Mouse (Mus musculus): ENCODE measurements at regions not wholly inside any gene's neighbourhood (a gene's known extent, or its start where the extent isn't known, plus 50 kb on each side); places are given as distances from the start of the nearest gene placed in this dataset.
A peak's percentile ranks its signal among the peaks of the same experiment; 100 is the strongest.
"Not testable (repeated sequence)": the region's sequence is repeated elsewhere in the genome, so short reads cannot be mapped to it uniquely, and the experiment has no call there.

- peak; percentile 22 for DNase-seq (ENCODE audit: extremely low spot score, low read depth, low spot score)
Observed at GRCm38 (mm10) chrX:50675356-50675755, 165.5 kb upstream of the Stk26 start.

GRCm38 (mm10) chrX:50657835-50658565 is 182.8 kb upstream of the Stk26 start:
- peak; percentile 73 for DNase-seq (ENCODE audit: extremely low spot score, low read depth, low spot score)

GRCm38 (mm10) chrX:50657180-50657834 is 183.5 kb upstream of the Stk26 start:
- DNase-seq (ENCODE audit: extremely low spot score, low read depth, low spot score), result no peak

GRCm38 (mm10) chrX:50655380-50655779 is 185.5 kb upstream of the Stk26 start:
- DNase-seq (ENCODE audit: extremely low spot score, low read depth, low spot score), result not testable (repeated sequence)

GRCm38 (mm10) chrX:50641347-50641746 is 199.5 kb upstream of the Stk26 start:
- no peak for DNase-seq (ENCODE audit: extremely low spot score, low read depth, low spot score)

- no peak for DNase-seq (ENCODE audit: extremely low spot score, low read depth, low spot score)
Observed at GRCm38 (mm10) chrX:50635634-50636033, 205.2 kb upstream of the Stk26 start.

GRCm38 (mm10) chrX:50634842-50635615 is 205.8 kb upstream of the Stk26 start:
- DNase-seq (ENCODE audit: extremely low spot score, low read depth, low spot score), result peak; percentile 42

- DNase-seq (ENCODE audit: extremely low spot score, low read depth, low spot score), result no peak
Observed at GRCm38 (mm10) chrX:50632536-50632935, 204.2 kb upstream of the Olfr1324 start.

- no peak for DNase-seq (ENCODE audit: extremely low spot score, low read depth, low spot score)
Observed at GRCm38 (mm10) chrX:50625336-50625735, 197.0 kb upstream of the Olfr1324 start.

GRCm38 (mm10) chrX:50622984-50623455 is 194.7 kb upstream of the Olfr1324 start:
- no peak for DNase-seq (ENCODE audit: extremely low spot score, low read depth, low spot score)

GRCm38 (mm10) chrX:50620909-50621308 is 192.6 kb upstream of the Olfr1324 start:
- no peak for DNase-seq (ENCODE audit: extremely low spot score, low read depth, low spot score)

- DNase-seq (ENCODE audit: extremely low spot score, low read depth, low spot score), result no peak
Observed at GRCm38 (mm10) chrX:50619919-50620318, 191.6 kb upstream of the Olfr1324 start.

- no peak for DNase-seq (ENCODE audit: extremely low spot score, low read depth, low spot score)
Observed at GRCm38 (mm10) chrX:50618936-50619335, 190.6 kb upstream of the Olfr1324 start.

- not testable (repeated sequence) for DNase-seq (ENCODE audit: extremely low spot score, low read depth, low spot score)
Observed at GRCm38 (mm10) chrX:50616920-50617319, 188.6 kb upstream of the Olfr1324 start.

GRCm38 (mm10) chrX:50614874-50615273 is 186.6 kb upstream of the Olfr1324 start:
- DNase-seq (ENCODE audit: extremely low spot score, low read depth, low spot score), result not testable (repeated sequence)

GRCm38 (mm10) chrX:50614367-50614766 is 186.1 kb upstream of the Olfr1324 start:
- not testable (repeated sequence) for DNase-seq (ENCODE audit: extremely low spot score, low read depth, low spot score)

GRCm38 (mm10) chrX:50611765-50612591 is 183.7 kb upstream of the Olfr1324 start:
- no peak for DNase-seq (ENCODE audit: extremely low spot score, low read depth, low spot score)

GRCm38 (mm10) chrX:50608141-50608540 is 179.8 kb upstream of the Olfr1324 start:
- not testable (repeated sequence) for DNase-seq (ENCODE audit: extremely low spot score, low read depth, low spot score)

GRCm38 (mm10) chrX:50607636-50608035 is 179.3 kb upstream of the Olfr1324 start:
- DNase-seq (ENCODE audit: extremely low spot score, low read depth, low spot score), result no peak

GRCm38 (mm10) chrX:50605517-50605916 is 177.2 kb upstream of the Olfr1324 start:
- DNase-seq (ENCODE audit: extremely low spot score, low read depth, low spot score), result not testable (repeated sequence)

- DNase-seq (ENCODE audit: extremely low spot score, low read depth, low spot score), result not testable (repeated sequence)
Observed at GRCm38 (mm10) chrX:50604995-50605394, 176.7 kb upstream of the Olfr1324 start.

Measured in hindlimb bud, embryonic 11.5 days (tissue).